Mouse (Mus musculus) left cerebral cortex, adult 8-10 months (tissue): ENCODE data around the gene Minpp1. TPM values are rescaled to one million over a fixed set of nuclear protein-coding genes. Genes with fewer than 3 reads are reported as not detected.
A peak's percentile ranks its signal among the peaks of the same experiment; 100 is the strongest.

ENCODE experiments used
- DNase-seq, 2 experiments: peaks; one replicate each; pipeline ENCODE4 v3.0.0; 2022; ENCODE audit warnings: low spot score in 2 of 2
- total RNA-seq, 4 experiments: library from RNA; stranded (reverse); gene quantifications; 2 replicates each; pipeline ENCODE4 v1.2.4; 2022

The Minpp1 gene
- total RNA-seq, 4 experiments from 2014 or later: 57.1 to 67.5 (median 60.7) TPM

DNA sequence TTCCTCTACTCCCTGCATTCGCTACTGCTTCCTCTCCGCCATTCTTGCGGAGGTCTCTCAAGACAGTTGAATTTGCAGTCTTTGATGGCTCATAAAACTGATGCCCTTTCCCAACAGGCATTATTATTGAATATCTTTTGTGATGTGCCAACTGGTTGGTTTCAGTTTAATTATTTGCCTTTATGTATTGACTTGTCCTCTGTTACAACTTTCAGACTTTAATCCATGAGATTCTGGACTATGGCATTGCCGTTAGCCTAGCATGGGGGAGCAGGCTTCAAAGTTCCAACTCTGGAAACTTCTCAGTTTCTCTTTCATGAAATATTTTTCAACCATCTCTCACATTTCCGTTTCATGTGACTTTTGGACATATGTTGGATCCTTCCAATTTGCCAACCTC is 41.6 kb downstream of the Minpp1 start:
- no peak for DNase-seq

DNA sequence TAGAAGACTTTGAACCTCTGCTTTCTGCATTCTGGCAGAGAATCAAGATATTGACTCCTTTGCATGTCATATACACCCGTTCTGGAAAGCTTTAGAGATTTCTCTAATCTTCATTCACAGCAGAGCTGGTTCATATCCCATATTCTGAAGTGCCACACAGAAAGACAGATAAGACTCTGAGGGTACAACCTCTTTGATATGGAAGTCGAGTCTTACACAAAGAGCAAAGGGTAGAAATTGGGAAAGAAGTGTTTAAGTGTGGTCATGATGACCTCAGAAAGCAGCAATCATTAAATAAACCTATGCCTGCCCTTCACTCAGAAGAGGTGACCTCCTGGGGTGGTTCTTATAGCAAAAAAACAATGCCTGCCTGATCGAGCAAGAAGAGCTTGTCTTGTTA is 43.2 kb downstream of the Minpp1 start:
- no peak for DNase-seq

DNA sequence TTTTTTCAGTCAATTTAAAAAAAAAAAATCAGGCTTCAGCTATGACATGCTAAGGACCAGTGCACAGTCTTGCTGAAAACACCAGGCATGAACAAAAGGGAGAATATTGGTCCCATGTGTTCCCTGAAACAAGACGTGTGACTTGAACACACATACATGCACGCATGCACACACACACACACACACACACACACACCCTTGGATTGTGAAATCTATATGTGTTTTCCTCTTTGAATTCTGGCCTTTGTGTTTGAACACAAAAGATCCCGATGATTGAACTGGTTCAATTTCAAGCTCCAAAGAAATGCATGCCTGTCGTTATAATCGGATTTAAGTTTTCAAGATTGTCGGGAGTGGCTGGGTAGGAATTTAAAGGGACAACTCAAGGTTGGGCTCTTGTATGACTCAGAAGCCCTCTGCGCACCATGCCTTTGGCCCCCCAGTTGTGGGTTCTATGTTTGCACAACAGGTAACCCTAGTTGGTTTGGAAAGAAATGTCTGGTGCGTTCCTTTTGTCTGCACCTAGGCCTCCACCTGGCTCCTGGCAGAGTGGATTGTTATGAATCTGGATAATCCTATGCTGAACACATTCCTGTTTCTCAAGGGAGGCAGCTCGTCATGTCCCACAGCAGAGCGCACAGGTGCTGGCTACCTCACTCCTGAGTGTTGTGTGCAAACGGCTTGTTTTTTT is 43.8 kb downstream of the Minpp1 start:
- DNase-seq: no peak

DNA sequence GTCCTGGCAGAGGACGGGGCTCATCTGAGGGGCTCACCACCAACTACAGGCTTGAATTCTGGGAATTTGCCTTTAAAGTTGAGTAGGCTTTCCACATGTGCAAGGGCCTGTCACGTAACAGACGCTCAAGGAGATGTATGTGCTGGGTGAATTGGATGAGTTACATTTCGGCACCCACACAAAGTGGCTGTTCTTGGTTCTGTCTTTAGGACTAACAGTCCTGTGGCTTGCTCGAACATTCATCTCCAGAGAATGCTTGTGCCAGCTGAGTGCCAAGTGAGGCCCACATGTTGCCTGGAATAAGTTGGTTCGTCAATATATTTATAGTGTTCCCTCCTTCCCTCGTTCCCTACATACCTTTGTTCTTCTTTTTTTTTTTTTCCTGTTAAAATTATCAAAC is 44.7 kb downstream of the Minpp1 start:
- DNase-seq: peak in 1 of 2 experiments; percentile 58

DNA sequence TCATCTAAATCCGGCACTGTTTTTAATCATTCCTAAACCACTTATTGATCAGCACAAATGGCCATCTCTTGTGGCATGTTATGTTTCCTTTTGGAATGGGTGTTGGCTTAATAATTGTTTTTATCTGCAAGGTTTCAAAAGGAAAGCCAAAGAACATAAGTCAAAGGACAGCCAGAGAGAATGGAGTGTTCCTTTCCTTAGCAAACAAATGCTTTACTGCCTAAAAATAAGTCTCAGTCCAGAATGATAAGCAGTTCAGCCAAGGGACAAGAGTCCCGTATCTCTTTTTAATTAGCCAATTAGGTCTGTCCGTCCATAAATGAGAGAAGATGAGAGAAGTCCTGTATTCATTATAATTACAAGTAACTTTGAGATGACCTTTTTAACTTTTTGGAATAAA is 46.8 kb downstream of the Minpp1 start:
- no peak for DNase-seq

DNA sequence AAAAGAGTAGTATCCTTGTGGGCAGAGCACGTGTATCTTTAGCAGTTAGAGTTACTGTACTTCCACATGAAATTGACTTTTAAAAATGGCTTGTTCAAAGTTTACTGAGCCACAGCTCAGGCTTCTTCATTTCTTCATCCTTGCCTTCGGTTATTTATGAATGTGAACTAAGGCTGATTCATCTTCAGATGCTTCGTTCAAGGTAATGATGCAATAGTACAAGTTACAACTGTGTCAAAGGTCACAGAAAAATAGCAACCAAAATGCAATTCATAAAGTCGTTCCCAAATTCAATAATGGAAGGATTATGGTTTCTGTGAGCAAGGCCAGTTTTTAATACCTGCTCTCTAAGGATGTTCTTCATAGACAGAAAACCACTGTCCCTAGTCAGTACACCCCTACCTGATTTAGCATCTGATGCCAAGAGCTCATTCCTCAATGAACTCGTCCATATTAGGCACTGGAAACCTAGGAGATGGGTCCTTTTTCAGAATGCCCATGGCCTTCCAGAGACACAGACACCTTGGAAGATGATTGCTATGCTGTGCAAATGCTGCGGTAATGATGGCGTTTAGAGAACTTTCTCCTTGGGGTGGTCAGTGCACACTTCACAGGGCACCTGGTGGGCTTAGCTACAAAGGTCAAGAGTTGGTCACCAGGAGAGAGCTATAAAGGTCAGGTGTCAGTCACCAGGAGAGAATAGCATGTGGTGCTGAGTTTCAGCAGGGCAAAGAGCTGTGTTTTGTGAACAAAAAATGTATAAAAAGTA is 47.4 kb downstream of the Minpp1 start:
- DNase-seq: no peak

DNA sequence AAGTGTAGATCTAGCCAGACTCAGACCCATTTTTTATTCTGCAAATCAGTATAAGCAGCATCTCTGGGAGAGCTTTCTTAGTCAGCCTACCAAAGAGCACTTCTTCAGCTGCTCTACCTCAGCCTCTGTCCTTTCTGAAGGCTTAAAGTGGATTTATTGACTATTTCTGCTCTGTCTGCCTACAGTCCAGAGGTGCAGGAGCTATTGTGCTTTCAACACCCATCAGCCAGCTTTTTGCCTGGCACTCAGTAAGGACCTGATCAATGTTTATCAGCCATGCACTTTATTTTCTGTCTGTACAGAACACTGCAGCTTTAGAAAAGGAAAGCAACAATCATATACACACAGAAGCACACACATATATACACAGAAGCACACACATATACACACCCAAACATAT is 49.3 kb downstream of the Minpp1 start:
- no peak for DNase-seq

DNA sequence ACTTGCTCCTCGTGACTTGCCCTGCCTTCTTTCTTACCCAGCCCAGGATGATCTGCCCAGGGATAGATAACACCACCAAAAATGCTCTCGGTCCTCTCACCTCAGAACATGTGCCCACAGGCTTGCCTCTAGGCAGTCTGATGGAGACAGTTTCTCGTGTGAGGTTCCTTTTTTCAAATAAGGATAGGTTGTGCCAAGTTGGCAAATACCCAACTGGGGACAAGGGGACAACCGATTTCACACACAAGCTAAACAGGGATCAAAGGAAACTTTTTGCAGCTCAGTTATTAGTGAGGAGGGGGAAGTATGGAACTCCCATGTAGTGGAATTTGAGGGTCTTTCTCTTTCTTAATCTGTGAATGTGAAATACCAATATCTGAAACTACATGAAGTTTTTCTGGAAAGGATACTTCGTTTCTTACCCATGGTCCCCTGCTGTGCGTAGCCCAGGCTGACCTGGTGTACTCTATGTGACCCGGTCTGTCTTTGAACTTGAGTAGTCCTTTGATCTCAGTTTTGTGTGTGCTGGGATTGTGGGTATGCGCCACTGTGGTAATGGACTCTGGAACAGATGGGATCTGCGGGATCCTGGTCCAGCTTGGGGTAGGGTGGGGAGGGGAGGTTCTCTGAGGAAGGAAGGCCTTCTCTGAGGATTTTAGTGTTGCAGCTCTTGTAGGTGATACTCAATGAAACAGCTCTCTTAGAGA is 57.4 kb downstream of the Minpp1 start:
- no peak for DNase-seq

DNA sequence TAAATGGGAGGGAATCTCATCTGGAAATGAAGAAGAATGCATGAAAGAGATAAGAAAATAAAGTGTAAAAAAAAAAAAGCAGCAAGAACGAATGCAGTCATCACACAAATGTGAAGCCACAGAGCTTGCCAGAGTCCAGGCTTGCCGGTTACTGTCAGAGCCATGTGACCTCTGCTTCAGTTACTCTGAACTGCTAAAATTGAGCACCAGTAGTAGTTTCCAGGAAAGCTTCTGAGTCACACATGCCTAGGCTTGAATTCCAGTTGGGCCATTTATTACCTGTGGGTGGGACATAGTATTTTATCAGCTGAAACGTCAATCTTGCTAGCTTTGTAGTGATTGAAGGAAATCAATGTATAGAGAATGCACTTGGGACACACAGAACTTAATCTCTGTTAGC is 61.8 kb downstream of the Minpp1 start:
- no peak for DNase-seq

DNA sequence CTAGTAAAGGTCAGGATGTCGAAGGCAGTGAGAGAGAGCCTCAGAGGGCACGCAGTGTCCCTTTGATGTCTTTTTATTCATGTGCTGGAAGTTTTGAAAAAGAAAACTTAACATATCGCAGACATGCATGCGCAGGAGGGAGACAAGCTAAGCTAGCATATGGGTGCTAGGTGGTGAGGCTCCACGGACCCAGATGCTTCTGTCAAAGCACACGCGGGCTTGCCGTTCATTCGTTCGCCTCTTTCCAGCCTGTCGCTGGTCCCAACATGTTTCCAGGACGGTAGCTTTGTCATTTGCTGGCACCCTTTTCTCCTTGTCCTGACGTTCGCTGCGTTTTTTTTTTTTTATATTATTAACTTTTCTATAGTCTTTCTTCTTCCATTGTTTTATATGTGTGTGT is 62.6 kb downstream of the Minpp1 start:
- no peak for DNase-seq

DNA sequence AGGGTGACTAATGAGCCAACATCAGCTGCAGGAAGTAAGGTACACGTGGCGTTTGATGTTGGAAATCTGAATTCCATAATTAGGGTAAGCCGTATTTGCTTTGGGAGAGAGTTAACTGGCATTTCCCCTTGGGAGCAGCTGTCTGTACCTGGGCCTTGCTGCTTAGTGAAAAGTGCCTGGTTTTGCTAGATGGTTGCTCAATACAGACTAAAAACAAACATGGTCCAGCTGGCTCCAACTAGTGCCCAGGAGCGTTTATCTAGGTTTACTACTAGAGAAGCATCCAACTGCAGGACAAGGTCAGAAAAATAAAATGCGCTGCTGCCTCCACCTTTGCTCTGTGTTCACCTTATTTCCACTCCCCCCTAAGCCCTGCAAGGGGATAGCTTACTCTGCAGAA is 64.9 kb downstream of the Minpp1 start:
- no peak for DNase-seq

DNA sequence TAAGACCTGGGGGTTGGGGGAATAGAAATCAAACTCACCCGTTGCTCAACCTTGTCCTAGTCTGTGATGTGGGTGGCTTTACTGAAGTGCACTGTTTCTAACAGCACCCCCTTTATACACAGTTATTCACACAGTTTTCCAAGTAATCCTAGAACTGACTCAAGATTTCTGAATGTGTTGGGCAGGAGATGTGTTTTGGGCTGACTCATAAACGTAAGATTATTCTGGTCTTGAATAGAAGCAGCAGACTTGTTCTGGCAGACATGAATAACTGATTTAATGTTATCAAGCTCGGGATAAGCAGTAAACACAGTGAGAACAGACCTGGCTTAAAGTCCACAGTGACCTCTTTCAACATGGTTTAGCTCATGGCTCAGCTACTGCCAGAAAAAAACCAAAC is 65.9 kb downstream of the Minpp1 start:
- DNase-seq: no peak

DNA sequence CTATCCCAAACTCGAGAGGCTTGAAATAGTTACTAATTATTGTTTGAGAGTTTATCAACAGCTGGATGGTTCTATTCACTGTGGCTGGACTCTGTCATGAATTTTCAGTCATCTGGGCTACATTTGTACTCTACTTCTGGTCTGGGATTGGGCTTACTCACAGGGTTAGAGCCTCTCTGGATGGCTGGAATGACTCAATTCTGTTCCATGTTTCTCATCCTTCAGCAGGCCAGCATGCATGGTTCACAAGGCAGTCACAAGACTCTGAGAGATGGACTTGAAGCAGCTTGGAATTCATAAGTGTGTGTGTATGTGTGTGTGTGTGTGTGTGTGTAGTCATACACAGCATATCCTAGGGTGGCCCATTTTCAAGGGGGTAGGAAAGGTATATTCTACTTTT is 66.5 kb downstream of the Minpp1 start:
- no peak for DNase-seq

DNA sequence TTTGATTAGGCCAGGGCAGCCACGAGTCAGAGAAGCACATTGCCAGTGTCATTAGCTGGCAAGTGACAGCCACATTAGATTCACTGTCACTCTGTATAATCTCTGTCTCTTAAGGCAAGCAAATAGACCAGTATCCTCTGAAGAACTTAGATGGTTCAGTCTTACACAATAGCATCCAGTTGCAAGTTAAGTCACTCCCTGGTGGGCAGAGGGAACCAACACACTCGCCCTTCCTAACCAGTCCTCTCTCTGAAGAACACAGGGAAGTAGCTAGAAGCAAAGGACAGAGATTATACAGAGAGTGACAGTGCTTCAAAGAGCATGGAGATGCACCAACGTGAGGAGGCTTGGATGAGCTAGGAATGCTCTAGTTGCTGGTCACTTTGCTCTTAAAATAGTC is 67.7 kb downstream of the Minpp1 start:
- DNase-seq: no peak

DNA sequence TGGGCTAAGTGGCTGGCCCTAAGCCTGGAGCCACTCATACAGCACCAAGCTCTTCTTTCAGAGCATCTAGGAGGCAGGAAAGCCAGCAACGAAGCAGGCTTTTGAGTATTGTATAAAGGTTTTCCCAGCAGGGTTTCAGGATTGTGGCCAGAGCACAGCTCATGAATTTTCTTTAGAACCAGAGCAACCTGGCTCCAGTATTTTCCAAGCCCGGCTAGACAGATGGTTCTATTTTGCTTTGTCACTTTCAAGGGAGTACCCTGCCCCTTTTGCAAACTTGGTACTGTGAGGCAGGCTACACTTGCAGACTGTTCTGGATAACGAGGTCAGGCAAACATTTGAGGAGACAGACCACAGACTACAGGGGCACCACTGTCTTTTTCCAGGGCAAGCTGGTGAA is 69.7 kb downstream of the Minpp1 start:
- peak in 1 of 2 experiments; percentile 8 for DNase-seq

Other genes with a start within 250 kb of the Minpp1 start
- gene Sgms1, start 96.1 kb upstream of the Minpp1 start, total RNA-seq: 10 to 100 TPM; 47.5 to 60.8 (median 52.4) TPM
- 10 to 100 TPM; 25.0 to 46.3 (median 32.1) TPM for gene Rpl9-ps6, start 19.2 kb upstream of the Minpp1 start, total RNA-seq
- gene Papss2, start 110.0 kb downstream of the Minpp1 start, total RNA-seq: 10 to 100 TPM in 3 of 4 experiments, 1 to 10 TPM in 1; 9.1 to 13.1 (median 10.4) TPM